Mouse (Mus musculus): ENCODE results near the gene Gata3.

Gata3 gene

GRCm38 (mm10) chr2:9886921-9887610 is 2.8 kb downstream of the Gata3 start:
- no peak for ATAC-seq (ENCODE audit: insufficient number of reproducible peaks, low FRiP score, low TSS enrichment)

- no peak for ATAC-seq (ENCODE audit: insufficient number of reproducible peaks, low FRiP score, low TSS enrichment)
These were observed 3.8 kb downstream of the Gata3 start for GRCm38 (mm10) chr2:9886031-9886430.

DNA sequence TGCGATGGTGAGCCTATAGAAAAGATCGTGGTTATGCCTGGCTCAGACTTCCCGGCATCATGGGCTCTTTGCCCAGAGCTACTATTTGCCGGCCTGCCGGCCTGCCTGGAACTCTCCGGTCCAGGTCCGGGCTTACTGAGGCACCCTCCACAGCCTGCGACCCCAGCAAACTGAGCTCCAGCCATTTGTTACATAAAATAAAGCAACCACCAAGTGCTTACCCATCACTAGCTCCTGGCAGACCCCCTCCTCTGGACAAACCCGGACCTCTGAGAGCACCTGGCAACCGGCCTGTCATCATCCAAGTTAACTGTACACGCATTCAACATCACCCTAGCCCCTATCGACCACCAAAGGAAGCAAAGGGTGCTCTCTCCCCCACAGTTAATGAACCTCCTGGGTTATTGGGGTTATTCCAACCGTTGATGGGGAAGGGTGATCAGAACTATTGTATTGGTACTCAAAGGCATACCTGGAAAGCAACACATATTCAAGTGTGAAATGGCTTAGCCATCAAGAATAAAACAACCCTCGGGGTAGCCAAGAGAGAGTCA is 4.5 kb downstream of the Gata3 start:
- ATAC-seq (ENCODE audit: insufficient number of reproducible peaks, low FRiP score, low TSS enrichment), result no peak

DNA sequence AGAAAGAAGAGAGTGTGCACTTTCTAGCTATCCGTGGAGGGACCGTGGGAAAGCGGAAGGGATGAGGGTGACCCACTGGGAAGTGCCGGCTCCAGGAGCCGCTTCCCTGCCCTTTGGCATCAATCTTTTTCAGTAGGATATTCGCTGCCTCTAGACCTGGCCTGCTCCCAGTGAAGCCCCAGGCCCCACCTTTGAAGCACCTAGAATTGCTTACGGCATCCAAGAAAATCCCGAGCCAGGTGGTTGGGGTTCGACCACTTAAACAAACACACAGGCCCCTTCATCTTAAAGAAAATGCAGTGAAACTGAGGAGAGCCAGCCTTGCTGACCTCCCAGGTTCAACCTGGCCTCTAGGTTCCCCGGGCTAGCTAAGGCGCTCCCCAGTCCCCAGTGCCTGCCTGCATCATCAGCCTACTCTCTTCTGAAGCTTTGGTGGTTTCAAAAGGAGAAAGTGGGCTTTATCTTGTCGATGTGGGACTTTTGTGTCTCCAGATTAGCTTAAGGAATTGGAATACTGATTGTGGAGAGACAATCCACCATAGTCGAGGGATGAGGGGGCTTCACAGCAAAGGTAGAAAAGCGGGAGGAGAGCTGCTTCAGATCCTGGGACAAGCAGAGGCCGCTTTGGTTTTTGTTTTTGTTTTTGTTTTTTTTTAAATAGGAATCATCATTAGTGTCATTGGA is 5.2 kb downstream of the Gata3 start:
- no peak for ATAC-seq (ENCODE audit: insufficient number of reproducible peaks, low FRiP score, low TSS enrichment)

DNA sequence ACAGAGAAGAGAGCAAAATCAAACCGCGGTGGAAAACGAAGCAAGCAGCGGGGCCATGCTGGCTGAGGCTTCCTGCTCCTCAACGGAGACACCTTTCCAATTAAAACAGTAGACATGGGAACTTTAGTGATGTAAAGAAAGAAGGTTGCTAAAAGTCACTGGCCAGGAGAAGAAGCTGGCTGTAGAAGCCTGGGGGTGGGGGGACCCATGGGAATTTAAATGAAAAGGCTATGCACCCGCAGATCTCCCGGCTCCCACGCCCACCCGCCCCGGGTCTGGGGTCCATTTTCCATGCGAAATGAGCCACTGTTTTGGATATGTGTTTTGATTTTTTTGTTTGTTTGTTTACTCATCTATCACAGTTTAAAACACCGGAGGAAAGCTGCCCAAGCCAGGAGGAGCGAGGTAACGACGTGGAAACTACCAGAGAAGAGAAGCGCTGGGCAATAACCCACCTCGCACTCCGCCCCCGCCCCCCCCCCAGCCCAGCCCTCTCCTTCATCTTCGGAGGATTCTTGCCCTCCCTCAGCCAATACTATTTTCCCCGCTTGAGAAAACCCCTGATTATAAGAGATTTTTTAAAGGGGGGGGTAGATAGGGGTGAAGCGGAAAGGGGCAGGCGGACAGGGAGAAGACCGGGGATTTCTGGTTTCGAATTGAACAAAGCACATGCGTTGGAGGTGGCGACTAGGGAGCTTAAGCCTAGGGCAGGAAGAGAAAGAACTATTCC is 5.9 kb downstream of the Gata3 start:
- no peak for ATAC-seq (ENCODE audit: insufficient number of reproducible peaks, low FRiP score, low TSS enrichment)

- no peak for ATAC-seq (ENCODE audit: insufficient number of reproducible peaks, low FRiP score, low TSS enrichment)
These were observed 6.7 kb downstream of the Gata3 start for GRCm38 (mm10) chr2:9882926-9883802.

- ATAC-seq (ENCODE audit: insufficient number of reproducible peaks, low FRiP score, low TSS enrichment), result no peak
These were observed 7.4 kb downstream of the Gata3 start for GRCm38 (mm10) chr2:9882371-9882925.

DNA sequence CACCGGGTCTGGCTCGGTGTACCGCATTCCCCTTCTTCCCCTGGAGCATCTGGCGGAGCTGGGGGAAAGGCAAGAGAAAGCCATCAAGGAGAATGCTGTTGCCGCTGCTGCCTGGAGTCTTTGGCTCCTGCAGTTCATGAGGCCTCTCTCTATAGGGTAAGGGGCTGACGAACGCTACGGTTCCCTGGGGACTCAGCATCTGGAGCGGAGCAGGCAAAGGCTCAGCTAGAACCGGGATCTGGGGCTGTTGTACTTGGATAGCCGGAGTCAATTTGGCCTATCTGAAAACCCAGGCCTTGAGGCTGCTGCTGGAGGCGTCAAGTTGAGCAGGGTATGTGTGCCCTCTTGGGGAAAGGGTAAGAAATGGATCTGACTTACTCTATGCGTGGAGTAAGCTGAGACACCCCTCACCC is 8.2 kb downstream of the Gata3 start:
- ATAC-seq (ENCODE audit: insufficient number of reproducible peaks, low FRiP score, low TSS enrichment), result no peak

- ATAC-seq (ENCODE audit: insufficient number of reproducible peaks, low FRiP score, low TSS enrichment), result no peak
These were observed 8.7 kb downstream of the Gata3 start, which contains the start of gene 4930412O13Rik for GRCm38 (mm10) chr2:9881051-9881591. 4930412O13Rik (plus strand) TSS chr2:9881252.

GRCm38 (mm10) chr2:9880271-9880670 is 9.6 kb downstream of the Gata3 start:
- no peak for ATAC-seq (ENCODE audit: insufficient number of reproducible peaks, low FRiP score, low TSS enrichment)

- ATAC-seq (ENCODE audit: insufficient number of reproducible peaks, low FRiP score, low TSS enrichment), result 0 out of 2 replicates have a peak, but pooled peaks have one; percentile 28
These were observed 10.3 kb downstream of the Gata3 start for GRCm38 (mm10) chr2:9879493-9879892.

DNA sequence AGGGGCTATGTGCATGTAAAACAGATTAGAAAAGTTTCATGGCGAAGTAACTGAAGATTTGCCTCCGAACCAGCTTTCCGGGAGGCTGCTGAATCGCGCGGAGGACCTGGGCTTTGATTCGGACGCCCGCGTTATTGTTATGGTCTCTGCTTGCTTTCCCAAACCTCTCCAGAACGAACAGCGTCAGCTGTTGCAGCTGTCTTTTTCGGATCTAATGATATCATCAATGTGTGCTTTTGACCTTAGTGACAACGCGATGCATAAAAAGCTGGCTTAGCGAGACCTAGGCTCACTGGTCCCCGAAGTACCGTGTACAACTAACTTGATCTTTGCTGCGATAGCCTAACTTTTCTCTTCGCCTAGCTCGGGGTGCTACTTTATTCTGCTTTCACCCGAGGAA is 10.7 kb downstream of the Gata3 start:
- ATAC-seq (ENCODE audit: insufficient number of reproducible peaks, low FRiP score, low TSS enrichment), result no peak

DNA sequence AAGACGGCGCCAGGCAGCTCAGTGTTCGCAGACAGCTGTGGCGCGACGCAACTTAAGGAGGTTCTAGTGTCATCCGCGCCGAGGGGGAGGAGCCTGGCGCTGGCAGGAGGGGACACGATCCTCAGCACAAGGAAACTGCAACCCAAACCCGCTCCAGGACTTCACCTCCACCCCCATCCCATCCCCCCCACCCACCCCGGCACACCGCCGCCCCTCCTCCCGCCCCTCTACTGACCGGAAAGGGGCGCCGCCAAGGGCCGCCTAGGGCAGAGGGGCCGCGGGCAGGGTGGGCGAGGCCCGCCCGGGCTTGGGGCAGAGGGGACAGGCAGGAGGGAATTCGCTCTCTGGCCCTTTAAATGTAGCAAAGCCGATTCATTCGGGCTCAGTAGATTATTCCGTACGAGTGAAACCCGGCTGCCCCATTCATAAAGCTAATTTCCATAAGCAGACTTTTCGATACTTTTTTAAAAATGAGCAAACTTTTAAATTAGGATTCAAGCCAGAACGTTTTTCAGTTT is 11.2 kb downstream of the Gata3 start:
- no peak for ATAC-seq (ENCODE audit: insufficient number of reproducible peaks, low FRiP score, low TSS enrichment)

DNA sequence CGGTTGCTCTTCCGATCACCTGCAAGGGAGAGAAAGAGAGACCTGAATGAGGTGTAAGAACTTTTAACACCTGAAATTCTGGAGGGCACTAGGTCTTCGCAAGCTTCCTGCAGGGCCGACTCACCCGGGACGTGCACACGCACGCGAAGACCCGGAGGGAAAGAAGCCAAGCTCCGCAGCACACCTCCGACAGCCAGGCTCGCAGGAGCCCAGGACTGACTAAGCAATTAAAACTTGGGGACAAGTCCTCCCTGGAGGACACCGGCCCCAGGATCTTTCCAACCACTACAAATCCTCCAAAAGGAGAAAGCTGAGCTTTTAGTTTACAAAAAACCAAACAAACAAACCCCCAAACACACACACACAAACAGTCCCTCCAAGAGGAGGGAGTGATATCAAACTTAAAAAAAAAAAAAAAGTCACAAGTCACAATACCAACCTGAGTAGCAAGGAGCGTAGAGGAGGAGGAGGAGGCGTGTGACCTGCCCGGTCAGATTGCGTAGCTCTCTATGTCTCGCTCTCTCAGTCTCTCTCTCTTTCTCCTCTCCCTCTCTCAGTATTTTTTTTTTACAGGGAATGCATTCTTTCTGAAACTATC is 11.8 kb downstream of the Gata3 start:
- no peak for ATAC-seq (ENCODE audit: insufficient number of reproducible peaks, low FRiP score, low TSS enrichment)

GRCm38 (mm10) chr2:9877326-9877690 is 12.5 kb downstream of the Gata3 start:
- no peak for ATAC-seq (ENCODE audit: insufficient number of reproducible peaks, low FRiP score, low TSS enrichment)

DNA sequence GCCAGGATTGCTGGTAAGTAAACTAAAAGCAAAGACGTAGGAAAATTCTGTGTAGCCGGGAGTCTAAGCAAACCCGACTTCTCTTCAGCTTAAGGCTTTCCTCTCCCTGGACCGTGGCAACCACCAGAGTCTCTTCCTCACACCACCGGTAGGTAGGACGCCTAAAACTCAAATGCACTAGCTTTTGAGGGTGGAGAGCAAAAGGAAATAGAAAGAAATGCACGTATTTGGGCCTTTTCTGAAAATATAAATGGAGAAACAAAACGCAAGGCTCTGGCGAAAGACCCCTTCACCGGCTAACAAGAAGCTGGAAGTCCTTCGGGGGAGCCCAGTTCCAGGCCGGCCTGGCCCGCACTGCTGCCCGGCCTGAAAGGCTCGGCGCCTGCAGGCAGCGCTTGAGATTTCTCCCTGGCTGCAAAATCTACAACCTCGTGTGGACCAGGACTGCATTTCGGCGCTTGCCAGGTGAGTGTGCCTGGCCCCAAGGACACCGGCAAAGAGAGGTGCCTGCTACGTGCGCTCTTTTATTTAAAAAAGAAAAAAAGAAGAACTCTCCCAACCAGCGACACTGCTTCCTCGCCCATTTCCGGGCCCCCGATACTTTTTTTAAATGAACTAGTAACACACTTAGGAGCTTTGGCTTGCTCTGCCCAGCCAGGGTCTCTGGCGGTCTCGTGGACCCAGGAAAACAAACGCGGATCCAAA is 13.1 kb downstream of the Gata3 start:
- ATAC-seq (ENCODE audit: insufficient number of reproducible peaks, low FRiP score, low TSS enrichment), result no peak

- no peak for ATAC-seq (ENCODE audit: insufficient number of reproducible peaks, low FRiP score, low TSS enrichment)
These were observed 14.0 kb downstream of the Gata3 start for GRCm38 (mm10) chr2:9875676-9876357.

DNA sequence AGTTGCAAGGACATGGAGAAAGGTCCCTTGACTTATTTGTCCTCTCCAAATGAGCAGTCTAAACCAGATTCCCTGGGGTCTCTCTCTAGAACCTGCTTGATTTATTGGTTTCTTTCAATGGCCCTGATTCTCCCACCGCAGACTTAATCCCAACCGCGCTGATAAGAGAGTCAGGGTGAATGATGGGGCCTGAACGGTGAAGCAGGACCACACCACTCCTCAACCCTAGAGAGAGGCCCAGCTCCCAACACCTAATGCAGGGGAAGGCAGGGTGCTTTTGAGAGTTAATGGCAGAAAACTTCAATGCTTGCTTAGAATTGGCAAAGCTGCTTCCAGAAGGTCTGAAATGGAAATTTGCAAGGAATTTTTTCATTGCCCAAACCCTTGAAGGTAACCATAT is 14.6 kb downstream of the Gata3 start:
- no peak for ATAC-seq (ENCODE audit: insufficient number of reproducible peaks, low FRiP score, low TSS enrichment)

Measured in cerebellum, adult (tissue).